Mouse (Mus musculus) ES-E14 (cell line): Measurements from ENCODE around the gene Ush1g. TPM values are rescaled to one million over a fixed set of nuclear protein-coding genes. Genes with fewer than 3 reads are reported as not detected.

Source experiments
- DNase-seq: peaks from one replicate; pipeline ENCODE4 v3.0.0-alpha.2; 2013; ENCODE audit warnings: low read depth, low spot score
- H3K27ac ChIP-seq: 2 replicates; pipeline ENCODE4 v1.5.1; 2012; ENCODE audit warnings: low read depth, mild to moderate bottlenecking, low read length, moderate library complexity, mixed read lengths; ENCODE audit not compliant: poor library complexity, insufficient read depth, severe bottlenecking
- H3K36me3 ChIP-seq: 2 replicates; pipeline ENCODE4 v1.6.1; 2012; ENCODE audit warnings: mild to moderate bottlenecking, low read length, moderate library complexity, mixed read lengths; ENCODE audit not compliant: control insufficient read depth, poor library complexity, insufficient read depth, severe bottlenecking
- H3K4me1 ChIP-seq, 2 experiments: fragments of 150-350 bp in 1 of 2; sonication (generic) in 1 of 2; 2 replicates each; pipeline ENCODE4 v1.6.1; 2012; ENCODE audit warnings: low read length in 2 of 2, mild to moderate bottlenecking in 1 of 2, mixed read lengths in 1 of 2; ENCODE audit not compliant: control insufficient read depth in 2 of 2, insufficient read depth in 2 of 2, poor library complexity in 1 of 2
- H3K4me3 ChIP-seq, 2 experiments: fragments of 150-350 bp in 1 of 2; sonication (generic) in 1 of 2; 2 replicates each; pipeline ENCODE4 v1.5.1; 2012; ENCODE audit warnings: low read length in 2 of 2, low read depth in 1 of 2, mild to moderate bottlenecking in 1 of 2, mixed read lengths in 1 of 2; ENCODE audit not compliant: insufficient read depth in 1 of 2, poor library complexity in 1 of 2, severe bottlenecking in 1 of 2
- H3K9ac ChIP-seq: 2 replicates; pipeline ENCODE4 v1.6.1; 2012; ENCODE audit warnings: low read depth, mild to moderate bottlenecking, low read length, mixed read lengths; ENCODE audit not compliant: poor library complexity, insufficient read depth, severe bottlenecking
- H3K9me3 ChIP-seq: fragments of 150-350 bp; sonication (generic); 2 replicates; pipeline ENCODE4 v1.6.1; 2012; ENCODE audit warnings: low read depth, mild to moderate bottlenecking, low read length; ENCODE audit not compliant: control insufficient read depth, insufficient read depth
- CHD2 ChIP-seq: IDR thresholded peaks from 2 replicates; pipeline ENCODE4 v1.6.1; 2014; ENCODE audit warnings: mild to moderate bottlenecking, low read depth, low read length, inconsistent platforms
- HCFC1 ChIP-seq: IDR thresholded peaks from 2 replicates; pipeline ENCODE4 v1.6.1; 2012; ENCODE audit warnings: low read length, inconsistent platforms, borderline replicate concordance; ENCODE audit not compliant: insufficient read depth
- MAFK ChIP-seq: IDR thresholded peaks from 2 replicates; pipeline ENCODE4 v1.6.1; 2014; ENCODE audit warnings: mild to moderate bottlenecking, low read depth, low read length, inconsistent platforms; ENCODE audit not compliant: insufficient read depth
- ZC3H11A ChIP-seq: IDR thresholded peaks from 2 replicates; pipeline ENCODE4 v1.6.1; 2012; ENCODE audit warnings: low read depth, mild to moderate bottlenecking, inconsistent platforms, low read length, borderline replicate concordance
- ZNF384 ChIP-seq: IDR thresholded peaks from 2 replicates; pipeline ENCODE4 v1.6.1; 2012; ENCODE audit warnings: low read depth, low read length, inconsistent platforms
- in situ Hi-C, 2 experiments: fragments of 600-800 bp; cut with MboI; formaldehyde crosslinking; loops; one replicate each; pipeline ENCODE4 v1.15.1; 2025; ENCODE audit warnings: low sequenced_read_pairs in 2 of 2, inconsistent platforms in 1 of 2; ENCODE audit not compliant: unreplicated experiment in 2 of 2
- total RNA-seq: library from RNA; depleted of rRNA; stranded (reverse); fragments of 300-350 nt; gene quantifications from 2 replicates; pipeline ENCODE4 v1.2.3, GENCODE M21; 2012

Gene Ush1g
- total RNA-seq, 1 experiment, result not detected

GRCm38 (mm10) chr11:115366706-115367394, 45.0 kb upstream of the Ush1g start:
- TF ChIP-seq ZNF384, result no peak
- TF ChIP-seq ZC3H11A, result no peak
- TF ChIP-seq HCFC1, result no peak
- no peak for TF ChIP-seq CHD2
- no peak for TF ChIP-seq MAFK
- Histone ChIP-seq H3K4me1 (0 out of 4 replicates have a peak, but pooled peaks cover 0 to 2% of the 10 kb centered on the region in 2 experiments), H3K4me3 (peak overlapping the region; percentile 69 to 79), H3K9ac (peak overlapping the region; percentile 37), H3K9me3 (no peaks in the 10 kb centered on the region), H3K36me3 (no peaks in the 10 kb centered on the region), H3K27ac (no peak overlapping the region)
- in situ Hi-C loops, result no loop called here
- no peak for DNase-seq

- Histone ChIP-seq H3K9ac (no peak overlapping the region), H3K4me3 (no peak overlapping the region), H3K36me3 (no peaks in the 10 kb centered on the region), H3K4me1 (0 out of 4 replicates have a peak, but pooled peaks cover 0 to 2% of the 10 kb centered on the region in 2 experiments), H3K9me3 (no peaks in the 10 kb centered on the region), H3K27ac (no peak overlapping the region)
- in situ Hi-C loops, result no loop called here
- TF ChIP-seq CHD2 (no peak), ZNF384 (no peak), MAFK (no peak), HCFC1 (no peak), ZC3H11A (no peak)
- DNase-seq, result no peak
These were observed 44.3 kb upstream of the Ush1g start for GRCm38 (mm10) chr11:115366039-115366705.

- DNase-seq, result no peak
- in situ Hi-C loops, result no loop called here
- H3K9me3 ChIP-seq, result no peaks in the 10 kb centered on the region
- peaks cover 0 to 6% of the 10 kb centered on the region in 2 experiments; a peak in 1 of 4 replicates for H3K4me1 ChIP-seq
- no peak for TF ChIP-seq CHD2
- TF ChIP-seq HCFC1, result no peak
- no peak for TF ChIP-seq ZC3H11A
- no peak for TF ChIP-seq ZNF384
- TF ChIP-seq MAFK, result no peak
- no peak overlapping the region for H3K9ac ChIP-seq
- no peaks in the 10 kb centered on the region for H3K36me3 ChIP-seq
- H3K27ac ChIP-seq, result no peak overlapping the region
- no peak overlapping the region for H3K4me3 ChIP-seq
These were observed 42.3 kb upstream of the Ush1g start for GRCm38 (mm10) chr11:115364136-115364535.

GRCm38 (mm10) chr11:115359726-115360125, 37.9 kb upstream of the Ush1g start:
- in situ Hi-C loops, result no loop called here
- no peak overlapping the region for H3K27ac ChIP-seq
- H3K9ac ChIP-seq, result no peak overlapping the region

More at GRCm38 (mm10) chr11:115359726-115360125, 37.9 kb upstream of the Ush1g start:
- Histone ChIP-seq H3K4me3 (no peak overlapping the region), H3K4me1 (peaks cover 0 to 6% of the 10 kb centered on the region in 2 experiments; a peak in 1 of 4 replicates), H3K9me3 (no peaks in the 10 kb centered on the region), H3K36me3 (no peaks in the 10 kb centered on the region)
- no peak for DNase-seq
- no peak for TF ChIP-seq HCFC1
- TF ChIP-seq ZC3H11A, result no peak
- TF ChIP-seq CHD2, result no peak
- TF ChIP-seq ZNF384, result no peak
- TF ChIP-seq MAFK, result no peak
